Mouse (Mus musculus) induced T-regulatory cell, adult 2 months (primary cell): Measurements from ENCODE around the gene 1520401A03Rik.

Experiments
- DNase-seq: peaks from one replicate; pipeline ENCODE4 v3.0.0-alpha.2; 2012; ENCODE audit warnings: low read depth

1520401A03Rik gene

GRCm38 (mm10) chr17:23670516-23671074 lies 52.0 kb downstream of the 1520401A03Rik start:
- DNase-seq: no peak

DNA sequence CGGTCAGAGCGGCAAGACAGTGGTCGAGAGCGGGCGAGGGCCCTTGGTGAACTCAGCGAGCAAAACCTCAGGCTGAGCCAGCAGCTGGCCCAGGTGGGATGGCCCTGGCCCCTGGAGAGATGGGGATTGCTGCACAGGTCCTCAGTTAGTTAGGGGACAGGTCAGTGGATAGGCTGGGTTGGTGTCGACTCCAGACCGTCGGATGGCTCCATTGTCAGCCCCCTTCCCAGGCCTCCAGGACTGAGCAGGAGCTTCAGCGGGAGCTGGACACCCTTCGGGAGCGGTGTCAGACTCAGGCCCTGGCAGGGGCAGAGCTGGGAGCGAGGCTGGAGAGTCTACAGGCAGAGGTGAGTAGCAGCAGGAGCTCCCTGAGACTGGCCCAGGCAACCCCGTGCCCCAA lies 57.1 kb downstream of the 1520401A03Rik start:
- no peak for DNase-seq

GRCm38 (mm10) chr17:23664556-23665021 lies 58.0 kb downstream of the 1520401A03Rik start:
- DNase-seq: peak; percentile 78

DNA sequence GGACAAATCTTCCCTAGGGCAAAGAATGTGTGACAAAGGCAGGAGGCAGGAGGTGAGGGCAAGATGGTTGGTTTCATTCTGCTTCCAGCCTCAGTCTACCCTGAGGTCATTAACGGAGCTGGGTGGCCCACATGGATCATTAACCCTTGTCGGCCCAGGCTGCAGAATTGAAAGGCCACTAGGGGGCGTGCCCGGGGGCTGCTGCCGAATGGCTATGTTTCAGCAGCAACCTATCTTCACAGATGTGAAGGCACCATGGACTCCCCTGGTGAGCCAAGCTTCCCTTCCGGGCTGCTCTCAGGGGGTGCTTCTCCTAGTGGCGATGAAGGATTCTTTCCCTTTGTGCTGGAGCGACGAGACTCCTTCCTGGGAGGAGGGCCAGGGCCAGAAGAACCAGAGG lies 61.1 kb downstream of the 1520401A03Rik start:
- peak; percentile 68 for DNase-seq

DNA sequence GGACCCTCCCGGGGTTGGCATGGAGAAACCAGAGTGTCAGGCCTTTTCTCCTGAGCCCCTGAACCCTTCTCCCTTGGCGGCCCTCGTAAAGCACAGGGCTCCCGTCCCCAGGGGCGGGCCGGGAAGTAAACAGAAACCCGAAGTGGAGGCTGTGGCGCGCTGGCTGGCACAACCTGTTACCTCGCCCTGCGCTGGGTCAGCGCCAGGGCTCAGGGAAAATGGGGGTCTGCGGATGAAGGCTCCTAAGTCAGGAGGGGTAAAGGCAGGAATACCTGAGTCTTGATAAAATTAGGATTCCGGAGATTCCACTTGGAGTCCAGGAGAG lies 61.7 kb downstream of the 1520401A03Rik start:
- no peak for DNase-seq

DNA sequence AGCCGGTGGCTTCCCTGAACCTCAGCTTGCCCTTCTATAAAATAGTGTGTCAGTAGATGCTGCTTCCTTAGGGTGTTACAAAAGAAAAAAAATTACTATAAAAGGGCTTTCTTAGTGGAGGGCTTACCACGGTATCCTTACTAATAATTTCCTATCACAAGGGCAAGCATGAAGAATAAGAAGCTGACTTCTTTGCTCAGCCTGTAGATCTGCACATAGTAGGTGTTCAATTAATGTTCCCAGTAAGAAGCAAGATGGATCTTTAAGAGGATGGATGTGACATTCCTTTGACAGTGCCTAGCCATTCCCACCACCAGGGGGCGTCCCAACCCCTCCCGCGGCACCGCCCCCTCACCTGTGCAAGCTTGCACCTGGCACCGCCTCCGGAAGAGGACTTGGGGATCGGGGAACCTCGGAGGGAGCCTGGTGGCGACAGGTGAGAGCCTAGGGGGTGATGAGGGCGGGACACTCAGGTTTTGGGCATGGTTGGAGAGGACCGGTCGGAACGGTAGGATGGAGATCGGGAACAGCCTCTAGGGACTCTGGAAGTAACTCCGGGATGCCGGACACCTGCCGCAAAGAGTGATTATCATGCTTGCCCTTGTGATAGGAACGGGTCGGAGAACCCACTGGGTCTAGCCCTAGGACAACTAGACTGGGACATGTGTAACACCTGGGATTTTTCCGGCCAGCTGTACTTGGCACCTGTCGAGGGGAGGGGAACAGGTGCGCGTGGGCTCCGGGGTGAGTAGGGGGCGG lies 62.3 kb downstream of the 1520401A03Rik start, which contains the start of gene Bicdl2:
Bicdl2 (plus strand) TSS at position 390 of the 759 bp plus-strand sequence.
- peak; percentile 73 for DNase-seq

DNA sequence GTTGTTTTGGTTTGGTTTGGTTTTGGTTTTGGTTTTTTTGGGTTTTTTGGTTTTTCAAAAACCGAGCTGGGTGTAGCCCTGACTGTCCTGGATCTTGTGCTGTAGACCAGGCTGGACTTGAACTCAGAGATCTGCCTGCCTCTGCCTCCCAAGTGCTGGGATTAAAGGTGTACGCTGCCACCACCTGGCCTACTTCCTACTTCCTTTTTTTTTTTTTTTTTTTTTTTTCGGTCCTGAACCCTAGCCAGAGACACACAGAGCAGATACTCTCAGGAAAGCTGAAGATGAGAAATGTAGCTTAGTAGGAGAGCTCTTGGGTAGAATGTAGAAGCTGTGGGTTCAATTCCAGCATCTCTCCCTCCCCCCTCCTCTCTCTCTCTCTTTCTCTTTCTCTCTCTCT lies 64.1 kb downstream of the 1520401A03Rik start:
- DNase-seq: no peak
